Mouse (Mus musculus) lung, adult 18-20 months (tissue): ENCODE measurements around the gene Med27.

Experiments
- DNase-seq, 2 experiments: peaks; one replicate each; pipeline ENCODE4 v3.0.0; 2022; ENCODE audit warnings: mixed read lengths in 2 of 2

The Med27 gene

GRCm38 (mm10) chr2:29473907-29474306, 127.3 kb downstream of the Med27 start:
- no peak for DNase-seq

GRCm38 (mm10) chr2:29476702-29477101, 130.1 kb downstream of the Med27 start:
- DNase-seq = no peak

DNA sequence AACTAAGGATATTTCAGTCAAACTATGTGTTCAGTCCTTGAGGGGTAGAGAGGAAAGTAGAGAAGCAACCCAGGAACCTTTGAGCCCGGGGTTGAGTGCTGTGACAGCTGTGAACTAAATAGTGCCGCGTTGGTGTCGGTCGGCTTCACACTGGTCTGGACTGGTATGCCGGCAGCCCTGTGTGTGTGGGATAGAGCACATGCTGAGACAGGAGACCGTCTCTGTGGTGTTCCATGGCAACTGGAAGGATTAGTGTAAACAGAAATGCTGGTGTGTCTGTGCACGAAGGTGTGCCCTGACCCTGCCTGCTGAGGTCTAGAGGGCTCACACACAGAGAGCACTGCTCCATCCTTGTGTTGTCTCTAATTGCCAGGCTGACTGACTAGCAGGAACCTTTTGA, 135.2 kb downstream of the Med27 start:
- no peak for DNase-seq

- no peak for DNase-seq
These were observed 136.5 kb downstream of the Med27 start for GRCm38 (mm10) chr2:29482979-29483718.

- DNase-seq = no peak
These were observed 138.9 kb downstream of the Med27 start for GRCm38 (mm10) chr2:29485519-29485918.

DNA sequence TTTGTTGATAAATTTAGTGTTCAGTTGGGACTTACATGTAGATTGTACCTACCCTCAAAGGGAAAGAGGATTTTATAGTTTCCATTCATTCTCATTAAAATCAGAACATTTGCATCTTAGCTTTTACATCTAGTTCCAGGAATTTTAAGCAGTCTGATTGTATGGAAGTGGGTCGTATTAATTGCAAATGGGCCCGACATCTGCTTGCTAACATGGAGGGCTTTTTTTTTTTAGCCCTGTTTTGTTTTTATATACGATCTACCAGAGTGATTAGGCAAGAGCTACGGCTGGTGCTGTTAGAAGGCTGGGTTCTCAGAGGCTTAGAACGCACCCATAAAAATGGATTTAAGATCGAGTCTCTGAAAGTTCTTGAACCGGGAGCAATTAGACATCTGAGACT, 139.9 kb downstream of the Med27 start:
- DNase-seq = no peak

DNA sequence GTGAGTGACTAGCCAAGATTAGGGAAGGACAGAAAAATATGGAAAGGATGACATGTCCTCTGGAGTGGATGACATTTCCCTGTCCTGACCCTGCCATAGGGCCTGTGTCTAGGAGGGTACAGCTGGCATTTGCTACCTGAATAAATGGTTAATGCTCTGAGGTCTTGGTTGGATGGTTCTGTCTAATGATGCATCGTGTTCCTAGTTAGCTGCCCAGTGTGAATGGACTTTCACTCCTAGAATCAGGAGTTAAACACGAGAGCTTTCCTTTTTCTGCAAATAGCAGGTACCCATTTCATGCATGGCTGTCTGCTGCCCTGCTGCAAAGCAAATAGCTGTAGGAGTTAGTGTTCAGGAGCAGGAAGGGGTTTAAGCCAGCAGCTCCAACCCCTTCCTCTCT, 141.0 kb downstream of the Med27 start:
- no peak for DNase-seq

GRCm38 (mm10) chr2:29488379-29489236, 142.0 kb downstream of the Med27 start:
- no peak for DNase-seq

- DNase-seq = no peak
These were observed 145.0 kb downstream of the Med27 start for GRCm38 (mm10) chr2:29491656-29492055.

DNA sequence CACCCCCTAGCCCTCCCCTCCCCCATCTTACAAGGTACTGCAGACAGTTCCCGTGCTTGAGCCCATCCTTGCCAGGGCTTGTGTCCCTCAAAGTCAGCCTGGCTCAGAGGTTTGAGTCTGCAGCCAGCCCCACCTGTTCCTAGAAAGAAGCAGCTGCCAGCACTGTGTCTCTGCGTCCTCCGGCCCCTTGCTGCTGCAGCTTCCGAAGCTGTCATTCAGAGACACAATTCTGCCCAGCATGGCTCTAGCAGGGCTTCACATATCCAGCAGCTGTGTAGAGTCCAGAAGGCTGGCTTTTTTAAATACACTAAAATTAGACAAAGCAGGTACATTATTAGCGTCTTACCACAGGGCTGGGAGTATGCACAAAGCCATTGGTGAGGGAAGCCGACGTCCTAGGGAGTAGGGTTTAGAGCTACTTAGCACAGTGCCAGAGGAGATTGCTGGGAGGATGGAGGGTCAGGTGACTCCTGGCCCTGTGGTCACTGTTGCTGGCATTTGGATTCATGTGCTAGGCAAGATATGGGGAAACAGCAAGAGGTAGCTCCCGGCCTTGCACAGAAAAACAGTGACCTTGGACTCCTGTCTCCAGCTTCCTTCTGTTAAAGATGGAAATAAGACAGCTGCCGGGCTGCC, 146.9 kb downstream of the Med27 start:
- DNase-seq = no peak

DNA sequence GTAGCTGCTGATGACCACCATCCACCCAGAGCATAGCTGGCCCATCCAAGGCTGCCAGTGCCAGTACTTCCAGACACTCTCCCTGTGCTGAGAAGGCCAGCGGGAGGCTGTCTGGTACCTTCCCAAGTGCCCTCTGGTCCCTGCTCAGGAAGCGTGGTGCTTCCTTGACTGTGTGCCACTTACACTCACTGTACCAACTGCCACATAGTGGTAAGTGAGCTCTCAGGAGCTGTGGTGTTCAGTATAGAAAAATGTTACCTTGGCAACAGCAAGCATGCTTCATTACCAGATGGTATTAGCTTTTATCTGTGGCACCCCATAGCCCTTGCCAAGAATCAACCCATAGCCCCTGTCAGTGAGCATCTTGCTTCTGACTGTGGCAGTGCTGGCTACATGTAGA, 148.7 kb downstream of the Med27 start:
- no peak for DNase-seq

GRCm38 (mm10) chr2:29500601-29501350, 154.2 kb downstream of the Med27 start:
- no peak for DNase-seq

DNA sequence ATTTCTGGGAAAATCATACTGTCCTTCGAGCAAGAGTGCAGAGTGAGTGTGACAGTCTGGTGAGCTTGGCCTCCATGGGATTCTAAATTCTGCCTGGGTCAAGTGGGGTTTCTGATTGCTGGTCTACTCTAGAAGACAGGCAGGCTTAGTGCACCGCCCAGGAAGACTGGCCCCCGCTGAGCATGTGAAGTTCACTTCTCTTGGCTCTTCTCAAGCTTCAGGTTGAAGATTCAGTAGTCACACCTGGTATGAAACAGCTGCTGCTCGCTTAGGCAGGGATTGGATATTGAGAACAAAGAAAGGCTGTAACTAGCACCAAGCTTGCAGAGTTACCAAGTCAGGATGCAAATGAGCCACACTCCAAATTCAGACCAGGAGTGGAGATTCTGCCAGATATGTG, 154.8 kb downstream of the Med27 start:
- DNase-seq = no peak

GRCm38 (mm10) chr2:29504848-29505247, 158.2 kb downstream of the Med27 start:
- DNase-seq = no peak

DNA sequence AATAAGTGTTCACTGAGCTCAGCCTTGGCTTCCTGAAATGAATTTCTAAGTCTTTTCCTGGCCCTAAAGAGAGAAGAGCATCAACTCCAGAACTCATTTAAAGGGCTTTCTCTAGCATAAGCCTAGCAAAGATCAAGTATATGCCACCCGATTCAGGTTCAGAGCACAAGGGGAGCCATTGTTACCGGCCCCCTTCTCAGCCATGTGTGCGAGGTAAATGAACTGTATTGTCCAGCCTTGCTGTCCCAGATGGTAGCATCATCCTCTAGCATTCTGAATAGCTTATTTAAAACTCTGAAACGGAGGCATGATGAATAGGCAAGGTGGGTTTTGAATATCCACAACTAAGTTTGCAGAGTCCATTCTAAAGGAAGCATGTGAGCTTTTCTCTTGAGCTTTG, 159.8 kb downstream of the Med27 start:
- DNase-seq = no peak

GRCm38 (mm10) chr2:29513131-29513530, 166.5 kb downstream of the Med27 start:
- DNase-seq = no peak

DNA sequence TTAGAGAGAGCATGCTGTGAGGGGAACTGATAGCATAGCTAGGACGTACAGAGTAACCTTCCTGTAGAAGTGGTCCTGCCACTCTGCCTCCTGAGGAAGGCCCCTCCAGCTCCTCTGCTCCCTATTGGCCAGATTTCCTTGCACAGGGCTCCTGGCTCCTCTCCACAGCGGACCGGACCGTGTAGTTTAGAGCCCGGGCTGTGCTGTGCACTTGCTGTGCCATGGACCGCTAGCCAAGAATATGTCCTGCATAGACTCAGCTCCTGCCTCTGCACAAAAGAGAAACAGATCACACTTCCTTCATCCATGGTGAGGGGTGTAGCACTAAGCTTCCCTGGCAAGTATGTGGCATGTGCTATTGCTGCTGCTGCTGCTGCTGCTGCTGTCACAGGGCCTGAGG, 168.2 kb downstream of the Med27 start:
- DNase-seq = no peak

- DNase-seq = no peak
These were observed 169.3 kb downstream of the Med27 start for GRCm38 (mm10) chr2:29515831-29516447.

- DNase-seq = no peak
These were observed 170.1 kb downstream of the Med27 start for GRCm38 (mm10) chr2:29516621-29517170.

DNA sequence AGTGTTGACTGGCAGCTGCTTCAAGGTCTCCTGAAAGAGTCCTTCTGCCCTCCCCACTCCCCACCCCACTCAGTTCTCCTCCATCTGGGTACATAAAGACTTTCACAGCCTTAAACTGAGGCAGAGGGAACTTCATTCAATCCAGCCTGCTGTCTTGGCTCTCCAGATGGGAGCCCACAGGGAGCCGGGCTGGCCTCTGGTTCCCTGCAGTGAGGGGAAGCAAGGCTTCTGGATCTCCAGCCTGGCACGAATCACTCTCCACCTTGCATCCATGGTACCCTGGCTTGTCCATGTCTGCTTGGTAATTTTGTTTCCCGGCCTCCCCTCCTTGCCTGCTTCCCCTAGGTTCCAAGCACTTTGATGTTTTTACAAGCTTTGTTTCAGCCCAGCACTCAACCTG, 172.8 kb downstream of the Med27 start:
- DNase-seq = no peak

DNA sequence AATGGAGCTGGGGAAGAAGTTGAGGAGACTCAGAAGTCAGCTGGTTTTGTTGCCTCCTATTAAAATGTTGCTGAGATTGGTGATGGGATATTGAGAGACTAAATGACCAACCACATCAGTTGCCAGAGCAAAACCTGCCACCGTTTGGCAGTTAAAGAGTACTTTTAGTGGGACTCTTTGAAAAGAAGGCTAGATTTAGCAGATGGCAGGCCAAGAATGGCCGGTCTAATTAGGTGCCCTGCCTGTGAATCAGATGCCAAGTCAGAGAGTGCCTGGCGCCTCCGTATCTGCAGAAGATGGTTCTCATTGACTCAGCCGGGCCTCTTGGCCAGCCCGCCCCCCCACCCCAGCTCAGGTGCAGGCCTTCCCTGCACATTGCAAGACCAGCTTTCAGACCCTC, 173.6 kb downstream of the Med27 start:
- DNase-seq = no peak

GRCm38 (mm10) chr2:29521486-29521885, 174.9 kb downstream of the Med27 start:
- no peak for DNase-seq
